Mouse (Mus musculus) right cerebral cortex, adult 18-20 months (tissue): Measurements from ENCODE around the gene Tcf3.

Source experiments
- DNase-seq: peaks from one replicate; pipeline ENCODE4 v3.0.0; 2022; ENCODE audit warnings: mixed read lengths

Gene Tcf3

DNA sequence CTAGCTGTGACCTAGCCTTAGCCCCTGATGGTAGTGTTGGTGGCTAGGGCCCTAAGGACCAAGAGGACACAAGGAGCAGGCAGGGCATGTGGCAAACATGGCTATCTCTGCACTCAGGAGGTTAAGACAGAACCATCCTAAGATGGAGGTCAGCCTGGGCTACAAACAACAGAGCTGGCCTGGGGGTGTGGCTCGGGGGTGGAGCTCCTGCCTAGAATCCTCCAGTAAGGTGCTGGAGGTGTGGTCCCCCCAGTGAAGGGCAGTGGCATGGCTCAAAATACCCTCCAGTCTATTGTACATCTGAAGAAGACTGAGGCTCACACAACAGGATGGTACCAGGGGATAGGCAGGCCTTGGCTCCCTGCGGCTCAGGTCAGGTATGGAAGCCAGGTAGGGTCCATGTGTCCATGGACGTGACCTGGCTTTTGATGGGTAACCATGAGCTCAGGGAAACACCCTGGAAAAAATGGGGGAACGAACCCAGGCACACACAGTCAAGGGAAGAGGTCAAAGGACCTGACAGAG lies 49.3 kb downstream of the Tcf3 start:
- DNase-seq = no peak

DNA sequence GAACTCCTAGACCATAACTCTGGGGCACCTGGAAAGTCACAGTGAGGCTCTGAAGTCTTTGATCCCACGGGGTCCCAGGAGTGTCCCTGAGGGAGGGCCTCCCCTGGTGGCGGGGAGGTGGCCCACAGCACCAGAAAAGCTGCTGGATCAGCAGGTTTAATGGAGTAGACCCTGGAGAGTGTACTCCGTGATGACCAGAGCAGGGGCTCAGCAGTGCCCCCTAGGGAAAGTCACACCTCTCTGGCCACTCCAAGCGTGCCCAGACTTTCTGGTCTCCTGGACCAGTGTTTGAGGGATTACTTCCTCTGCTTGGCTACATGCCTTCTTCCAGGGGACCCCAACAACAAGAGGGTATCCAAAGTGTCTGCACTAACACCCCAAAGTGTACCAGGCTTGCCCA lies 50.0 kb downstream of the Tcf3 start:
- DNase-seq = no peak

DNA sequence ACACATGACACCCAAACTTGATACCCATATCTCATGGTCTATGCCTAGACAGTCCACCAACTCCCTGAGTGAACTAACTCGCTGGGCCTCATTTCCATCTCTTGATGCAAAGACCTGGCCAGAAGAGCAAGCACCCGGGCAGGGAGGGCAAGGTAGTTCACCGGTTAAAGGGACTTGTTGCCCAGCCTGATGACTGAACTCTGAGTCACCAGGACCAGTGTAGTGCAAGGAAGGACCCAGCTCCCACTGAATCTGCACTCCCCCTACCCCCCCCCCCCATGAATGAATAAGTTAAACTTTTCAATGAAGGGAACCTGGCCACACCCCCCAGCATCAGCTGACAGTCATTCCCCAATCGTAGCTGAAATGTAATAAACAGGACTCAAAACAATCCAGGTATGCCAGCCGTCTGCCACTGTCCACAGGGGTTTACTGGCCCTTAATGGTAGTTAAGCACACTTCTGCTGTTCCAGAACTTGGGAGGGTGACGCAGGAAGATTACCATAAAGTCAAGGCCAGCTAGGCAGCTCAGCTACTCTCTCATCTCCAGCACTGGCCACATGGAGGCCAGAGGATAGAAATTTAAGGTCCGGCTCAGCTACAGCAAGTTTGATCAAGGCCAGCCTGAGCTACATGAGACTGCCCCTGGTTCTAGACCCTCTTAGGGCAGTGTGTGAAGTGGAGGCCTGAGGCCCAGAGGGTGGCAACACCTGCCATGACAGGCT lies 50.6 kb downstream of the Tcf3 start:
- no peak for DNase-seq

DNA sequence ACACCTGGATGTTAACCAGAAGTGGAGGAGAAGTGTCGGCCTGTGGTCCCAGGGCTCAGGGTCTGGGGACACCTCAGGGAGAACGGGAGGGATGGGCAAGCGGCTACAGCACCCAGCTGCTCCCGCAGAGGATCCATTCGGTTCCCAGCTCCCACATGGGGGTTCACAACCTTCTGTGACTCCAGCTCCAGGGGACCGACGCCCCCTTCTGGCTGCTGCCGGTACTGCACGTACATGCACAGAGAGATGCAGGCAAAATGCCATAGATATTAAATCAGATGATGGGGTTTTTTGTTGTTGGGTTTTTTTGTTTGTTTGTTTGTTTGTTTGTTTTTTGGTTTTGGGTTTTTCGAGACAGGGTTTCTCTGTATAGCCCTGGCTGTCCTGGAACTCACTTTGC lies 55.7 kb downstream of the Tcf3 start:
- no peak for DNase-seq

DNA sequence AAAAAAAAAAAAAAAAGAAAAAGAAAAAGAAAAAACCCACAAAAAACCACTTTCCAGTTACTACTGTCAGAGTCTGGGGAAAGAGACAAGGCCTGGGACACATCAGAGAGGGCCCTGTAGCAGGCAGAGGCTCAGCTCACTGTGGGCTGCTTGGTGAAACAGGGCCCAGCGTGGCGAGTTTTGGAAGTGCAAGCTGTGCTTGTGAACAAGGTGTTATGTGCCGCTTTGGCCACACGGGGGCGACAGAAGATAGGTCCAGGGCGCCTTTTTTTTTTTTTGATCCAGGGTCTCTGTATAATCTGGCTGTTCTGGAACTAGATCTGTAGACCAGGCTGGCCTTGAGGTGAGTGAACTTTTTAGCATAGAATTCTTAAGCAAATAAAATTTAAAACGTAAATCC lies 57.3 kb downstream of the Tcf3 start:
- peak; percentile 88 for DNase-seq

DNA sequence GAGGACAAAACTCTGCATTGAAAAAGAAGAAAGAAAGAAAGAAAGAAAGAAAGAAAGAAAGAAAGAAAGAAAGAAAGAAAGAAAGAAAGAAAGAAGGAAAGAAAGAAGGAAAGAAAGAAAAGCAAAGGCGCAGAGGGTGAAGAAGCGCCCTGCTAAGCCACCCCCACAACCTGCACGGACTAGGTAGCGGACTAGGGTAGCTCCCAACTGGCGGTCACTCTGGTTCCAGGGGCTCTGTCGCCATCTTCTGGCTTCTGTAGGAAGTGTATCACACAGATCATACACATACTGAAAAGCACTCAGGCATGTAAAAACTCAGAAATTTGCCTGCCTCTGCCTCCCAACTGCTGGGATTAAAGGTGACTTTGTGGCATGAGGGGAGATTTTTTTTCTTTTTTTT lies 59.4 kb downstream of the Tcf3 start:
- DNase-seq = peak; percentile 82

DNA sequence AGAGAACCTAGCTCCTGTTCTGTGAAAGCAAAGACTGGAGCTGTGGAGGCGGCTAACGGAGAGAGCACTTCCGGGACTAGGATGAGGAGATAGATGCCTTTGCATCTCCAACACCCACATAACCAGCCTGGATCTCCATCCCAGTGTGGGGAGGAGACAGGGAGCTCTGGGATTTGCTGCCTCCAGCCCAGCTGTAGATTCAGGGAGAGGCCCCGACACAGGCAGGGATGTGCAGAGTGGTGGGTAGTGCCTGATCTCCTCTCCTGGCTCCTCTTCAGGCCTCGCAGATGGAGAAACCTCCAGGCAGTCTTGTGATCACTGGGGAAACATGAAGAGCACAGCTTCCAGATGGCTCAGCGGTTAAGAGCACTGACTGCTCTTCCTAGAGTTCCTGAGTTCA lies 60.7 kb downstream of the Tcf3 start:
- DNase-seq = peak; percentile 73

DNA sequence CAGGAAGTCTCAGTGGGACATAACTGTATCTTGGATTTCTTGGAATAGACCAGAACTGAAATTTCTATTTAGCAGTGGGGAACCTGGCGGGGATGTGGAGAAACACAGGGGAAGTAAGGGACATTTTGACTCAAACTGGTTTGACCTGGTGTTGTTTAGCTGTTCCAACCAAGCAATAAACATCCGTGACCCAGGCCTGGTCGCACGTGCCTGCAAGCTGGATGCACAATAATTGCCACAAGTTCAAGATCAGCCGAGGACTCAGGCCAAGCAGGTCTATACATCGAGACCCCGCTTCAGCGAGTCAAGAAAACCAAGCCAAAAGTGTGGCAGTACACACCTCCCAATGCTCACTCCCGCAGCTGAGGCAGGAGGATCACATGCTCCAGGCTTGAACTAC lies 61.5 kb downstream of the Tcf3 start:
- no peak for DNase-seq

DNA sequence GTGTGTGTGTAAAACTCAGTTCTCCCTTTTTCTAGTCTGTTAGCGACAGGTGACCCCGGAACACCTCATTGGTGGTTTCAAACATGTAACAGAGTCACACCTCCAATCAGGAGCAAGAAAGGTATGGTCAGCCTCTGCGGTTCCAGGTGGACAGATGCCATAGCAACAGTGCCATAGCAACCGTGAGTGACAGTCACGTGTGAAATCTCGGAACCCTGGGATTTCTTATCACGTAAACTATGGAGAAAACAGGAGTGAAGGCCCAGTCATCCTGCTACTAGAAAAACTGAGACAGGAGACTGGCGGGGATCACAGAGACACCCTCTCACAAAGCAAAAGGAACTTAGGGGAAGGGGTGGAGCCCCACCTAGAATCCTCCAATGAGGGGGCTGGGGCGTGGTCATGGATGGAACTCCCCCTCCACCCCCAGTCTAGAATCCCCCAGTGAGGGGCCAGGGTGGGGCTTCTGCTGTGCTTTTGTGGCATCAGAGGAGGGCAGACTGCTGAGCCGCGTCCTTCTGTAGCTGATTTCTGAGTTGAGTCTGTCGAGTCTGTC lies 62.0 kb downstream of the Tcf3 start:
- peak; percentile 57 for DNase-seq

DNA sequence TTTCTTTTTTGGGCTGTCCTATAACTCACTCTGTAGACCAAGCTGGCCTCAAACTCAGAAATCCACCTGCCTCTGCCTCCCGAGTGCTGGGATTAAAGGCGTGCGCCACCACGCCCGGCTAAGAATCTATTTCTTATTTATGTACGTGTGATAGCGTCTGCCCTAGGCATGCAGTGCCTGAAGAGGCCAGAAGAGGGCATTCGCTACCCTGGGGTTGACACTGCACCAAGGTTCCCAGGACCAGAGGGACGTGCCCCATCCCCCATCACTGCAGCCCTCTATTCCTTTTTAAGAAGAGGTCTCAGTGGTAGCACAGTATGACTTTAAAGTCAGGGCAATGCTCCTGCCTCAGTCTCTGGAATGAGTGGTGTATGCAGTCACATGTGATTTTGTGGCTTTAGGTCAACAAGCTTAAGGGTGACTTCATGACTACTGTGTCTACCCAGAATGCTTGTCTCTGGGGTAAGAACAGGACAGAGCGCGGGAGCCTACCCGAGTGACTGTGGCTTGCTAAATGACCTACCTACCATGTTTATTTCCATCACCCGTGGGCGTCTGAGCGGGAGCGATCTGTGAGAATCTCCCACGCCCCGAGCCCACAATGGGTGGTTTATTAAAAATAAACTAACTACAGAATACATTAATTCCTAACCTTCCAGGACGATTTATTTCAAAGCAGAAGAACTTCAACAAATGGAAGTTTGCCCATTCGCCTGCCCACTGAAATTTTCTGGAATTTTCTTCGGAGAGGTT lies 63.3 kb downstream of the Tcf3 start:
- DNase-seq = peak; percentile 72

DNA sequence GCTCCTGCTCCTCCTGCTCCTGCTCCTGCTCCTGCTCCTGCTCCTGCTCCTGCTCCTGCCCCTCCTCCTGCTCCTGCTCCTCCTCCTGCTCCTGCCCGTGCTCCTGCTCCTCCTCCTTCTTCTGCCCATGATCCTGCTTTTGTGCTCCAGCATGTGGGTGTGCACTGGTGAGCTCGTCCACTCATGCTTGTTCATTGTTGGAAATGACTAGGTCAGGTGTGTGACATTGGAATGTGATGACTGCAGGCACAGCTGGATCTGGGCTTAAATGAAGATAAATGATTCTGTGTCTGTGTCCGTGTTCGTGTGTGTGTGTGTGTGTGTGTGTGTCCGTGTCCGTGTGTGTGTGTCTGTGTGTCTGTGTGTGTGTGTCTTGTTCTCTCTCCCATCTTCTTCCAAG lies 65.1 kb downstream of the Tcf3 start:
- DNase-seq = no peak

DNA sequence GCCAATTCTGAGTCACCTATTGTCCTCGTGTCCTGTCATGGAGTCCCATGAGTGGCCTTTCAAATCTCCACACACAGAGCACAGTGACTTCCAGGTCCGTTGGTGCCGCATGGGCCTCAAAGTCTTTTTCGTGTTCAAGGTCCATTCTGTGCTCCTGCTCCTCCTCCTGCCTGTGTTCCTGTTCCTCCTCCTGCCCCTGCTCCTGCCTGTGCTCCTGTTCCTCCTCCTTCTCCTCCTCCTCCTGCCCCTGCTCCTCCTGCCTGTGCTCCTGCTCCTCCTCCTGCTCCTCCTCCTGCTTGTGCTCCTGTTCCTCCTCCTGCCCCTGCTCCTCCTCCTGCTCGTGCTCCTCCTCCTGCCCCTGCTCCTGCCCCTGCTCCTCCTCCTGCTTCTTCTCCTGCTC lies 65.5 kb downstream of the Tcf3 start:
- DNase-seq = no peak

DNA sequence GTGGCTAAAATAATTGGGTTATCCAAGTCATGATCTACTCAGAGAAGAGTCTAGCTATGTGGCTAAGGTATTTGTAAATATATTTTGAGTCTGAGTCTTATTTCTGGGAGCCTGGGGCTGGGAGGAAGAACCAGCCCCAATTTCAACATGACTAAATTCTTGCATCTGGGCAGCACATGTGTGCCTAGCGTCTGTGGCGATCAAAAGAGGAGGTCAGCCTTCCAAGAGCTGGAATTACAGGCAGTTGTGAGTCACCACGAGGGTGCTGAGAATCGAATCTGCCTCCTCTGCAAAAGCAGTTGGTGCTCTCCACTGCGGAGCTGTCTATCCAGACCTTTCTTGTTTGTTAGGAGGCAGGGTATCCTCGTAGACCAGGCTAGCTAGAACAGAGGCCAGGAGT lies 67.7 kb downstream of the Tcf3 start:
- no peak for DNase-seq

DNA sequence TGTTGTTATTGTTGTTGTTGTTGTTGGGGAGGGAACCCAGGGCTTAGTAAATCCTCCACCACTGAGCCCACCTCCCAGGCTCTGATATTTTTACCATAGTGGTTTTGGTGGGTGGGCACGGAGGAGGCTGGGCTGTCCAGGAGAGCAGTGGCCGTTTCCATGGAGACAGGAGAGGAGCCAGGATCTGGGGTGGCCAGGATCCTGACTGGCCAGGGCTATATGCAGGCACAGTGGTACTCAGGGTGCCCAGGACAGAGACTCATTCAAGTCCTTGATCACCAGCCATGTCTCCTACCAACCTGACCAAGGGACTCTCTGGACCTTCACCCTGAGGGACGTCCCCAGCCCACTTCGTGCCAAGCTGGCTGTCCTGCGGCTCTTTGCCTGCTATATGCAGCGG lies 69.7 kb downstream of the Tcf3 start:
- no peak for DNase-seq
